Mouse (Mus musculus) layer of hippocampus, adult 9-11 months (tissue): ENCODE data around the gene Ush1c.

Source experiments
- DNase-seq: peaks from one replicate; pipeline ENCODE4 v3.0.0; 2022

Gene Ush1c

GRCm38 (mm10) chr7:46238346-46238745 lies at the start of gene Ush1c:
Ush1c (minus strand) TSS chr7:46238503.
- DNase-seq = no peak

- no peak for DNase-seq
Observed at GRCm38 (mm10) chr7:46287051-46287450, 48.7 kb upstream of the Ush1c start.

DNA sequence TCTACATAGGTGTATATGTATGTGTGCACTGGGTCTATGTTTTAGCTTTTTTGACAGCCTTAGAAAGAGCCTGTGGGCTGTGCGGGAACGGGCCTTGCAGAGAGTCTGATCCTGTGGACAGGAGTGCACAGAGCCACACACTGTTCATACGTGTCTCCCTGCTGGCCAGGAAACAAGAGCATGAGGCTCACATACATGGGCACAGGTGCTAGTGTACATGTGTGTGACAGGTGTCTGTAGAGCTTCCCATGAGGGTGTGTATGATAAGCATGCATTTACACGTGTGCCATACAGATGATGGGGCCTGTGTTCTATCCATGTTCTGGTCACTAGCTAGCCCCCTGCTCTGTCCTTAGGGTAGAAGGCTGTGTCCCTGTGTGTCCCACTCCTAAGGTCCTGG lies 48.1 kb upstream of the Ush1c start:
- no peak for DNase-seq

- no peak for DNase-seq
Observed at GRCm38 (mm10) chr7:46285161-46285839, 47.0 kb upstream of the Ush1c start.

DNA sequence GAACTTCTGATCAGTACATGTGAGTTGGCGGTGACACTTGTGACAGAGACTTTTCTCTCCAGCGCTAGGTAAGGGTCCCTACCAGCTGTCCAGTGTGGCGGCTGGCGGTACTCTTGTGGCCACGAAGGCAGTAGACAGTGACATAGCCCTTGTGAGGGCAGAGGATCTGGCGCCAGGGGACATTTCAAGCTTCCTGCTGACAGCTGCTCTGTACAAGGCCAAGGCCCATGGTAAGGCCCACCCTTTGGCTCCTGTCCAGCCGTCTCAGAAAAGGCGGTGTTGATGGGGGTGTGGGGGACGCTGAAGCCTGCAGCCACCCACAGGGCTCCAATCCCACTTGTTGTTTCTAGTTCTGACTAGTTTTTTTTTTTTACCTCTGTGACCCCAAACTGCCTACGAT lies 45.4 kb upstream of the Ush1c start:
- no peak for DNase-seq

- DNase-seq = no peak
Observed at GRCm38 (mm10) chr7:46282276-46282675, 44.0 kb upstream of the Ush1c start.

- no peak for DNase-seq
Observed at GRCm38 (mm10) chr7:46280896-46281295, 42.6 kb upstream of the Ush1c start.

DNA sequence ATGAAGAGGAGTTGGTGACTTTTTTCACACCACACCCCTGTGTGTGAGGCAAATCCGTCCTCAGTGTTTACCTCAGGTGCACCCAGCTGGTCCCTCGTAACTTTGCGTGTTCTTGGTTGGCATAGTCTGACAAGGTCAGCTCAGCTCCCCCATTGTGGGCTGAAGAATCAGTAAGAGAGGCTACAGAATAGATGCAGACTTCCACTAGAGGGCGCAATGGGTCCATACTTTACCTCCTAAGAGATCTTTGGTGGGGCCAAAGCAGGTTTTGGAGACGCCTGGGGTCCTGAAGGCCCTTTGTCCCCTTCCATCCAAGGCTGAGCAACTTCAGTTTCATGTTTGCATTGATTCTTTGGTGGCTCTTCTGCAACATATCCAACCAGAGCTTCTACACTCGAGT lies 41.6 kb upstream of the Ush1c start:
- peak; percentile 27 for DNase-seq

GRCm38 (mm10) chr7:46276156-46276555 lies 37.9 kb upstream of the Ush1c start:
- DNase-seq = no peak

- no peak for DNase-seq
Observed at GRCm38 (mm10) chr7:46251841-46252240, 13.5 kb upstream of the Ush1c start.

DNA sequence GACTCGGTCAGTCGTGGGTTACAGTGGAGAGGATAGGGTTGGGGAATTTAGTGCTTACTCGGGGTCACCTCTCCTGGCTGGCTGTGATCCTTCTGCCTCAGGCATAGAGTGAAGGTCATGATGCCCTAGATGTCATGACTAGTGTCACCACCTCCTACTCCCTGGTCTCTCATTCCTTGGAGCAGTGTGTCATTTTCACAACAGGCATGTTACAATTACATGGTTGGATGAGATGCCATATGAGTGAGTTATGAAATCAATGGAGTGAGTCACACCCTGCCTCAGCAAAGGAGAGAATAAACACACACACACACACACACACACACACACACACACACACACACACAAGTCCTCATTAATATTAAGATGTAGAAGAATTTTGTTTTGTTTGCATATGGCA lies 9.3 kb upstream of the Ush1c start:
- DNase-seq = no peak

DNA sequence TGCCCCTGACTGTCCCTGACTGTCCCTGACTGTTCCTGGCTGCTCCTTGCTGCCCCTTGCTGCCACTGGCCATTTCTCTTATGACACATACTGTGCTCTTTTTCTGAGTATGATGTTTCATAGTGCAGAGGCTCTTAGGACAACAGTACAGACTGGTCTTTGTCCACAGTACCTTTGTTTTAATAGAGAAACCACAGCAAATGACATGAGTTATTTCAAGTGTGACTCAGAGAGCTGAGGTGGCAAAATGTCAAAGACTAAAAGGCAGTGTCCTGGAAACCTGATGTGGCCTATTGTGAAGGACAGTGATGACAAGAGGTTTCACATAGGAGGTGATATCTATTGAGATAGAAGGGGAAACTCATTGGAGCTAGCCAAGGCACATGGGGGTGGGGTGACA lies 8.6 kb upstream of the Ush1c start:
- DNase-seq = no peak

- no peak for DNase-seq
Observed at GRCm38 (mm10) chr7:46240696-46241095, 2.4 kb upstream of the Ush1c start, which contains the start of gene Otog. Otog (plus strand) TSS chr7:46240987.

GRCm38 (mm10) chr7:46240091-46240490 lies 1.8 kb upstream of the Ush1c start:
- DNase-seq = no peak

- no peak for DNase-seq
Observed at GRCm38 (mm10) chr7:46237192-46237591, 1.1 kb downstream of the Ush1c start.

GRCm38 (mm10) chr7:46236363-46236762 lies 1.9 kb downstream of the Ush1c start:
- no peak for DNase-seq

- no peak for DNase-seq
Observed at GRCm38 (mm10) chr7:46235948-46236347, 2.4 kb downstream of the Ush1c start.

DNA sequence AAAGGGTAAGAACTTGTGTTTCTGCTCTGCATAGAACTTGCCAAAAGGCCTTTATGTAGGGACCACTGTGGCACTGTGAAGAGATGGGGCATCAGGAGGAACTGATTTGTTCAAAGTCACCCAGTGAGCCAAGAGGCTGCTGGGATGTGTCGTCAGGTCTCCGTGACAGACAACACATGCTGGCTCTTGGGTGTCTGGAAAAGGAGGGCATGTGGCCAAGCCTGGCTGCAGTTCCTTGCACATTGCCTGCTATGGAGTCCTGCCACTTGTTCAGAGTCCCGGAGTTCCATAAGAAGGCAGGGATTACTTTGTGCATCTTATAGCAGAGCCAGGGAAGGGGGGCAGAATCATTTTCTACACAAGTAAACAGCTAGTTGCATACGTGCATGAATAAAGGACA lies 11.4 kb downstream of the Ush1c start:
- no peak for DNase-seq

- DNase-seq = peak; percentile 34
Observed at GRCm38 (mm10) chr7:46226253-46226652, 12.1 kb downstream of the Ush1c start.

GRCm38 (mm10) chr7:46220591-46221129 lies 17.6 kb downstream of the Ush1c start:
- DNase-seq = no peak

DNA sequence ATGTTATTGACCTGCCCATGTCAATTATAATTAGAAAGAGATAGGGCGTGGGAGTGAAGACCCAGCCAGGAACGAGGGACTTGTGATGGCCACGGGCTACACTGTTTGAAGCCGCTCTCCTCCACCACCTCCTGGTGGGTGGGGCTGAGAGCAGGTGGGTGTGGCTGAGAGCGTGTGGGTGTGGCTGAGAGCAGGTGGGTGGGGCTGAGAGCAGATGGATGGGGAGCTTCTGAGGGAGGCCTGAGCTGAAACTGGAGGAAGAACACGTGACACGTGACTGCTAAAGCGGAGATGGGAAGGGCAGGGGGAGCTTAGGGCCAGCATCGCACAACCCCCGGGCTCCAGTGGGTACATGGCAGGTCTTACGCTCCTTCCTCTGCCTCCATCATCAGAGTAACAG lies 19.9 kb downstream of the Ush1c start:
- DNase-seq = no peak

- DNase-seq = no peak
Observed at GRCm38 (mm10) chr7:46216481-46216880, 21.8 kb downstream of the Ush1c start.

DNA sequence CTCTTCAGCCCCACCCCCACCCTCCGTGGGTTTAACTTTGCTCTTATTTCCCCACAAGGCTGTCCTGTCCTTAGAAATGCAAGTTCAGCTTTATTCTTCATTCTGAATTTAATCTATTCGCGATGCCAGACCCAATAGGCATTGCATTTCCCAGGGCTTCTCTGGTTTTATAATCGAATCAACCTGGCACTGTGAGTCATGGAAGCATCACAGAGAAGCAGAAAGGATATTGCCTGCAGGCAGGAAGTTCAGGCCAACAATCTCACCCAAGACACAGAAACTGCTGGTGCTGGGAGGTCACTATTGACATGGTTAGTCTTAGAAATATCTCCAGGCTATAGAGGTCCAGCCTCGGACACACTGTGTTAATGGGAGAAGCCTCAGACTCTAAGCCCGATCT lies 28.0 kb downstream of the Ush1c start:
- no peak for DNase-seq

- peak; percentile 17 for DNase-seq
Observed at GRCm38 (mm10) chr7:46208131-46208530, 30.2 kb downstream of the Ush1c start.

GRCm38 (mm10) chr7:46204775-46205174 lies 33.5 kb downstream of the Ush1c start:
- DNase-seq = no peak
